Mouse (Mus musculus): ENCODE measurements around the gene Arhgap33. TPM values are rescaled to one million over a fixed set of nuclear protein-coding genes. Genes with fewer than 3 reads are reported as not detected.

Arhgap33 gene
- total and polyA plus RNA-seq, 3 experiments = 0.34 to 3.0 (median 0.37) TPM

- H3K79me2 ChIP-seq (replicated peaks; ENCODE audit: control insufficient read depth, insufficient read depth, low read length) = no peaks in the 10 kb centered on the region
- H3K36me3 ChIP-seq (ENCODE audit: control insufficient read depth, insufficient read depth, low read length) = no peaks in the 10 kb centered on the region
- peak overlapping the region; percentile 71 for H3K4me3 ChIP-seq
- H3K27me3 ChIP-seq (ENCODE audit: control insufficient read depth, insufficient read depth, low read length) = no peaks in the 10 kb centered on the region
- peak overlapping the region; percentile 41 for H3K9ac ChIP-seq (ENCODE audit: low read depth, low read length)
- no peak for DNase-seq
- intact Hi-C loops (cut with DNase I) = loop anchor here (1.0 kb wide), 1 partner anchor 26 kb away; the partner anchor contains the start of gene Kmt2b
- TF ChIP-seq EP300 (IDR thresholded peaks at IDR 0.05; ENCODE audit: insufficient read depth, low read depth, low read length) (no peak), POLR2A (IDR thresholded peaks at IDR 0.05; ENCODE audit: insufficient read depth, low read depth, low read length) (no peak), CTCF (IDR thresholded peaks at IDR 0.05) (no peak)
- WGBS = under 1% methylated on average over 27 of the region's 27 CpGs
- H3K27ac ChIP-seq = peak overlapping the region; percentile 99
- H3K4me1 ChIP-seq (ENCODE audit: control insufficient read depth, insufficient read depth, low read length) = peaks cover 5% of the 10 kb centered on the region
These were observed 27.8 kb upstream of the Arhgap33 start for GRCm38 (mm10) chr7:30562526-30563116.

- TF ChIP-seq POLR2A (IDR thresholded peaks at IDR 0.05; ENCODE audit: insufficient read depth, low read depth, low read length) = no peak
- TF ChIP-seq EP300 (IDR thresholded peaks at IDR 0.05; ENCODE audit: insufficient read depth, low read depth, low read length) = no peak
- TF ChIP-seq CTCF (IDR thresholded peaks at IDR 0.05) = no peak
- Histone ChIP-seq H3K36me3 (ENCODE audit: control insufficient read depth, insufficient read depth, low read length) (no peaks in the 10 kb centered on the region), H3K9ac (ENCODE audit: low read depth, low read length) (no peak overlapping the region), H3K27me3 (ENCODE audit: control insufficient read depth, insufficient read depth, low read length) (no peaks in the 10 kb centered on the region), H3K27ac (no peak overlapping the region; the same call in 1 of the 2 replicates), H3K4me3 (no peak overlapping the region), H3K4me1 (ENCODE audit: control insufficient read depth, insufficient read depth, low read length) (peaks cover 5% of the 10 kb centered on the region), H3K79me2 (replicated peaks; ENCODE audit: control insufficient read depth, insufficient read depth, low read length) (no peaks in the 10 kb centered on the region)
- DNase-seq = no peak
- intact Hi-C loops (cut with DNase I) = no loop called here
- 60% methylated on average over 2 of the region's 2 CpGs for WGBS
These were observed 25.4 kb upstream of the Arhgap33 start for GRCm38 (mm10) chr7:30560296-30560695.

GRCm38 (mm10) chr7:30559443-30559954 lies 24.6 kb upstream of the Arhgap33 start, which contains the start of gene Lin37:
TSS of gene Lin37 (minus strand) at chr7:30559838.
- H3K36me3 ChIP-seq (ENCODE audit: control insufficient read depth, insufficient read depth, low read length) = no peaks in the 10 kb centered on the region
- H3K79me2 ChIP-seq (replicated peaks; ENCODE audit: control insufficient read depth, insufficient read depth, low read length) = no peaks in the 10 kb centered on the region
- H3K9ac ChIP-seq (ENCODE audit: low read depth, low read length) = peak within 1 kb of the TSS; percentile 86
- H3K27ac ChIP-seq = peak within 1 kb of the TSS; percentile 68
- no peaks in the 10 kb centered on the region for H3K27me3 ChIP-seq (ENCODE audit: control insufficient read depth, insufficient read depth, low read length)
- H3K4me1 ChIP-seq (ENCODE audit: control insufficient read depth, insufficient read depth, low read length) = peaks cover 5% of the 10 kb centered on the region
- peak within 1 kb of the TSS; percentile 64 for H3K4me3 ChIP-seq
- no peak for TF ChIP-seq CTCF (IDR thresholded peaks at IDR 0.05)
- TF ChIP-seq EP300 (IDR thresholded peaks at IDR 0.05; ENCODE audit: insufficient read depth, low read depth, low read length) = 0 out of 2 replicates have a peak, but pooled peaks have one; percentile 41
- TF ChIP-seq POLR2A (IDR thresholded peaks at IDR 0.05; ENCODE audit: insufficient read depth, low read depth, low read length) = peak; percentile 87
- WGBS = 0% methylated on average over 20 of the region's 20 CpGs
- DNase-seq = peak; percentile 91 to 98
- intact Hi-C loops (cut with DNase I) = no loop called here

- intact Hi-C loops (cut with DNase I) = no loop called here
- Histone ChIP-seq H3K27ac (peak overlapping the region; percentile 68), H3K27me3 (ENCODE audit: control insufficient read depth, insufficient read depth, low read length) (no peaks in the 10 kb centered on the region), H3K79me2 (replicated peaks; ENCODE audit: control insufficient read depth, insufficient read depth, low read length) (no peaks in the 10 kb centered on the region), H3K4me3 (peak overlapping the region; percentile 64), H3K36me3 (ENCODE audit: control insufficient read depth, insufficient read depth, low read length) (no peaks in the 10 kb centered on the region), H3K9ac (ENCODE audit: low read depth, low read length) (peak overlapping the region; percentile 86), H3K4me1 (ENCODE audit: control insufficient read depth, insufficient read depth, low read length) (peaks cover 4% of the 10 kb centered on the region)
- TF ChIP-seq CTCF (IDR thresholded peaks at IDR 0.05) (no peak), EP300 (IDR thresholded peaks at IDR 0.05; ENCODE audit: insufficient read depth, low read depth, low read length) (no peak), POLR2A (IDR thresholded peaks at IDR 0.05; ENCODE audit: insufficient read depth, low read depth, low read length) (no peak)
- WGBS = 7% methylated on average over 12 of the region's 12 CpGs
- no peak for DNase-seq
These were observed 24.0 kb upstream of the Arhgap33 start for GRCm38 (mm10) chr7:30558656-30559442.

GRCm38 (mm10) chr7:30557901-30558514 lies 23.1 kb upstream of the Arhgap33 start:
- TF ChIP-seq CTCF (IDR thresholded peaks at IDR 0.05) = no peak
- no peak for TF ChIP-seq POLR2A (IDR thresholded peaks at IDR 0.05; ENCODE audit: insufficient read depth, low read depth, low read length)
- no peak for TF ChIP-seq EP300 (IDR thresholded peaks at IDR 0.05; ENCODE audit: insufficient read depth, low read depth, low read length)
- H3K36me3 ChIP-seq (ENCODE audit: control insufficient read depth, insufficient read depth, low read length) = no peaks in the 10 kb centered on the region
- no peak overlapping the region for H3K4me3 ChIP-seq
- H3K27me3 ChIP-seq (ENCODE audit: control insufficient read depth, insufficient read depth, low read length) = no peaks in the 10 kb centered on the region
- H3K9ac ChIP-seq (ENCODE audit: low read depth, low read length) = no peak overlapping the region
- intact Hi-C loops (cut with DNase I) = no loop called here
- peaks cover 3% of the 10 kb centered on the region for H3K4me1 ChIP-seq (ENCODE audit: control insufficient read depth, insufficient read depth, low read length)
- no peaks in the 10 kb centered on the region for H3K79me2 ChIP-seq (replicated peaks; ENCODE audit: control insufficient read depth, insufficient read depth, low read length)
- WGBS = 67% methylated on average over 13 of the region's 13 CpGs
- H3K27ac ChIP-seq = peak overlapping the region; percentile 68
- no peak for DNase-seq

Measured in heart, adult 2 months (tissue).